Mouse (Mus musculus) lung, embryonic 14.5 days (tissue): ENCODE results near the gene Smu1. TPM values are rescaled to one million over a fixed set of nuclear protein-coding genes. Genes with fewer than 3 reads are reported as not detected.

Source experiments
- ATAC-seq: fragments of 200-750 bp; cut with Nextera tagmentation; 2 replicates; pipeline ENCODE4 v1.8.0; 2017; ENCODE audit warnings: mild to moderate bottlenecking, moderate TSS enrichment, moderate library complexity; ENCODE audit not compliant: insufficient read depth
- DNase-seq: peaks from one replicate; pipeline ENCODE4 v3.0.0-alpha.2; 2015
- H3K27ac ChIP-seq: fragments of 300-500 bp; sonication (generic); 2 replicates; pipeline ENCODE4 v1.5.1; 2014; ENCODE audit warnings: low read depth, mild to moderate bottlenecking, moderate library complexity
- H3K27me3 ChIP-seq: fragments of 300-500 bp; sonication (generic); 2 replicates; pipeline ENCODE4 v1.6.1; 2014; ENCODE audit warnings: low read length, control low read depth; ENCODE audit not compliant: insufficient read depth
- H3K36me3 ChIP-seq: fragments of 300-500 bp; sonication (generic); 2 replicates; pipeline ENCODE4 v1.6.1; 2014; ENCODE audit warnings: control low read depth; ENCODE audit not compliant: insufficient read depth
- H3K4me1 ChIP-seq: fragments of 300-500 bp; sonication (generic); 2 replicates; pipeline ENCODE4 v1.6.1; 2014; ENCODE audit warnings: antibody characterized with exemption, control low read depth; ENCODE audit not compliant: insufficient read depth
- H3K4me2 ChIP-seq: fragments of 300-500 bp; sonication (generic); 2 replicates; pipeline ENCODE4 v1.6.1; 2014; ENCODE audit warnings: mild to moderate bottlenecking
- H3K4me3 ChIP-seq: fragments of 300-500 bp; sonication (generic); 2 replicates; pipeline ENCODE4 v1.5.1; 2014; ENCODE audit warnings: low read depth, low read length
- H3K9ac ChIP-seq: fragments of 300-500 bp; sonication (generic); 2 replicates; pipeline ENCODE4 v1.6.1; 2014
- H3K9me3 ChIP-seq: fragments of 300-500 bp; sonication (generic); 2 replicates; pipeline ENCODE4 v1.6.1; 2016; ENCODE audit warnings: low read depth, low read length, control low read depth
- CTCF ChIP-seq: IDR thresholded peaks from 2 replicates; pipeline ENCODE4 v1.5.1; 2016; ENCODE audit warnings: antibody characterized with exemption, low read depth
- WGBS: fragments of 180-500 bp; shearing (Covaris S2); extraction: QIAGEN DNeasy Blood & Tissue Kit; methylation state at CpG from one replicate; pipeline ENCODE4 v1.1.7; 2014; 5-methylcytosine and 5-hydroxymethylcytosine counted together
- microRNA counts: library from miRNA; unstranded; fragments of <30 nt; microRNA quantifications from one replicate; lab custom pipeline; 2016
- microRNA-seq: library from miRNA; unstranded; fragments of <30 nt; microRNA quantifications from one replicate; pipeline ENCODE4, GENCODE M21; 2016; ENCODE audit warnings: borderline number of aligned reads
- polyA plus RNA-seq: library from polyadenylated mRNA; unstranded; fragments of >200 nt; fragmentation: Nextera tagmentation; extraction: Ambion mirVana; gene quantifications from 2 replicates; pipeline ENCODE4 v1.2.1, GENCODE M21; 2014

Smu1 gene
- polyA plus RNA-seq, 1 experiment from 2014 or later = 165 TPM

GRCm38 (mm10) chr4:40701796-40702195, 55.9 kb downstream of the Smu1 start:
- H3K4me1 ChIP-seq = peaks cover 9% of the 10 kb centered on the region; the same call in 1 of the 2 replicates
- 73% methylated on average over 3 of the region's 3 CpGs for WGBS
- peak overlapping the region; percentile 85 for H3K4me2 ChIP-seq
- no peak overlapping the region for H3K9ac ChIP-seq
- peak overlapping the region; percentile 62 for H3K4me3 ChIP-seq
- H3K27ac ChIP-seq = no peak overlapping the region
- H3K36me3 ChIP-seq = peaks cover under 1% of the 10 kb centered on the region; the same call in 1 of the 2 replicates
- TF ChIP-seq CTCF = no peak
- DNase-seq (no peak), ATAC-seq (no peak)
- H3K9me3 ChIP-seq = no peaks in the 10 kb centered on the region
- no peaks in the 10 kb centered on the region for H3K27me3 ChIP-seq

- TF ChIP-seq CTCF = no peak
- H3K36me3 ChIP-seq = peaks cover 12% of the 10 kb centered on the region; the same call in 1 of the 2 replicates
- H3K27ac ChIP-seq = no peak overlapping the region
- peaks cover 9% of the 10 kb centered on the region; the same call in 1 of the 2 replicates for H3K4me1 ChIP-seq
- no peaks in the 10 kb centered on the region for H3K27me3 ChIP-seq
- WGBS = 84% methylated on average over 8 of the region's 8 CpGs
- H3K9ac ChIP-seq = no peak overlapping the region
- H3K9me3 ChIP-seq = no peaks in the 10 kb centered on the region
- no peak overlapping the region for H3K4me2 ChIP-seq
- DNase-seq (no peak), ATAC-seq (no peak)
- no peak overlapping the region for H3K4me3 ChIP-seq
These were observed 57.5 kb downstream of the Smu1 start for GRCm38 (mm10) chr4:40700216-40700615.

GRCm38 (mm10) chr4:40697059-40697458, 60.7 kb downstream of the Smu1 start:
- no peak for ATAC-seq
- H3K4me2 ChIP-seq = no peak overlapping the region
- 74% methylated on average over 7 of the region's 7 CpGs for WGBS
- no peak overlapping the region for H3K4me3 ChIP-seq
- TF ChIP-seq CTCF = no peak
- peaks cover 40% of the 10 kb centered on the region for H3K36me3 ChIP-seq
- no peaks in the 10 kb centered on the region for H3K4me1 ChIP-seq
- no peak overlapping the region for H3K27ac ChIP-seq
- H3K9ac ChIP-seq = no peak overlapping the region
- H3K9me3 ChIP-seq = no peaks in the 10 kb centered on the region
- no peak for DNase-seq
- no peaks in the 10 kb centered on the region for H3K27me3 ChIP-seq

GRCm38 (mm10) chr4:40691100-40691499, 66.6 kb downstream of the Smu1 start:
- DNase-seq (no peak), ATAC-seq (no peak)
- no peak for TF ChIP-seq CTCF
- Histone ChIP-seq H3K9me3 (no peaks in the 10 kb centered on the region), H3K4me3 (no peak overlapping the region), H3K4me1 (no peaks in the 10 kb centered on the region), H3K36me3 (peaks cover 71% of the 10 kb centered on the region), H3K27ac (no peak overlapping the region), H3K4me2 (no peak overlapping the region), H3K27me3 (no peaks in the 10 kb centered on the region), H3K9ac (no peak overlapping the region)
- 78% methylated on average over 11 of the region's 11 CpGs for WGBS

MicroRNAs within 50 kb of the gene (microRNA counts, 519-probe panel; counts per million panel counts)
- microRNA mmu-miR-207 (lab: Ali Mortazavi, UCI) = 906 counts per million, percentile 4 among the panel's probes with 10 or more counts

Small RNAs within 50 kb of the gene (microRNA-seq; reads per million reads assigned to microRNA genes)
- gene Mir207 = not detected

Other genes starting within 250 kb of the Smu1 start
- 28.3 and 29.1 TPM in 2 replicates for gene Aptx, start 54.7 kb downstream of the Smu1 start, polyA plus RNA-seq
- gene Dnaja1, start 35.8 kb downstream of the Smu1 start, polyA plus RNA-seq = 386 and 393 TPM in 2 replicates
- gene B4galt1, start 96.1 kb upstream of the Smu1 start, polyA plus RNA-seq = 64.4 and 66.5 TPM in 2 replicates
- 0.58 TPM in 1 of 2 replicates, not detected in the other for gene Spink4, start 162.1 kb upstream of the Smu1 start, polyA plus RNA-seq
- 210 and 228 TPM in 2 replicates for gene Bag1, start 190.4 kb upstream of the Smu1 start, polyA plus RNA-seq
- gene Chmp5, start 190.5 kb upstream of the Smu1 start, polyA plus RNA-seq = 90.7 and 97.6 TPM in 2 replicates
- gene Nfx1, start 213.0 kb upstream of the Smu1 start, polyA plus RNA-seq = 95.7 and 96.9 TPM in 2 replicates